Mouse (Mus musculus) midbrain, embryonic 11.5 days (tissue): ENCODE measurements around the gene C2. TPM values are rescaled to one million over a fixed set of nuclear protein-coding genes. Genes with fewer than 3 reads are reported as not detected.

ENCODE experiments used
- ATAC-seq: fragments of 200-750 bp; cut with Nextera tagmentation; 2 replicates; pipeline ENCODE4 v1.8.0; 2017; ENCODE audit warnings: moderate TSS enrichment, moderate library complexity; ENCODE audit not compliant: low FRiP score
- DNase-seq: peaks from one replicate; pipeline ENCODE4 v3.0.0; 2015; ENCODE audit warnings: low spot score; ENCODE audit errors: missing footprints
- H3K27ac ChIP-seq: fragments of 300-500 bp; sonication (generic); 2 replicates; pipeline ENCODE4 v1.5.1; 2014; ENCODE audit warnings: low read depth, low read length
- H3K27me3 ChIP-seq: fragments of 300-500 bp; sonication (generic); 2 replicates; pipeline ENCODE4 v1.6.1; 2014; ENCODE audit warnings: mild to moderate bottlenecking, low read length, moderate library complexity, mixed read lengths; ENCODE audit not compliant: control insufficient read depth, insufficient read depth
- H3K36me3 ChIP-seq: fragments of 300-500 bp; sonication (generic); 2 replicates; pipeline ENCODE4 v1.6.1; 2014; ENCODE audit warnings: mild to moderate bottlenecking, low read length, moderate library complexity, mixed read lengths; ENCODE audit not compliant: control insufficient read depth, insufficient read depth
- H3K4me1 ChIP-seq: fragments of 300-500 bp; sonication (generic); 2 replicates; pipeline ENCODE4 v1.6.1; 2014; ENCODE audit warnings: low read length; ENCODE audit not compliant: control insufficient read depth, insufficient read depth
- H3K4me2 ChIP-seq: fragments of 300-500 bp; sonication (generic); 2 replicates; pipeline ENCODE4 v1.6.1; 2014; ENCODE audit warnings: mild to moderate bottlenecking, moderate library complexity
- H3K4me3 ChIP-seq: fragments of 300-500 bp; sonication (generic); 2 replicates; pipeline ENCODE4 v1.5.1; 2014; ENCODE audit warnings: low read depth, low read length
- H3K9ac ChIP-seq: fragments of 300-500 bp; sonication (generic); 2 replicates; pipeline ENCODE4 v1.6.1; 2014; ENCODE audit warnings: low read length
- H3K9me3 ChIP-seq: fragments of 300-500 bp; sonication (generic); 2 replicates; pipeline ENCODE4 v1.6.1; 2016; ENCODE audit warnings: low read length; ENCODE audit not compliant: control insufficient read depth
- WGBS: fragments of 180-500 bp; shearing (Covaris S2); extraction: QIAGEN DNeasy Blood & Tissue Kit; methylation state at CpG from one replicate; pipeline ENCODE4 v1.1.7; 2014; 5-methylcytosine and 5-hydroxymethylcytosine counted together
- polyA plus RNA-seq: library from polyadenylated mRNA; unstranded; fragments of >200 nt; fragmentation: Nextera tagmentation; extraction: Ambion mirVana; gene quantifications from 2 replicates; pipeline ENCODE4 v1.2.1, GENCODE M21; 2014

The C2 gene
- polyA plus RNA-seq, 1 experiment from 2014 or later, result 0.83 TPM

- Histone ChIP-seq H3K9ac (no peak overlapping the region), H3K27ac (no peak overlapping the region), H3K4me2 (no peak overlapping the region), H3K36me3 (peaks cover 8% of the 10 kb centered on the region), H3K4me3 (no peak overlapping the region), H3K9me3 (no peaks in the 10 kb centered on the region), H3K27me3 (no peaks in the 10 kb centered on the region), H3K4me1 (peaks cover 16% of the 10 kb centered on the region)
- 94% methylated on average over 2 of the region's 2 CpGs for WGBS
- DNase-seq (no peak), ATAC-seq (no peak)
These were observed 6.7 kb downstream of the C2 start for GRCm38 (mm10) chr17:34891377-34891776.

GRCm38 (mm10) chr17:34890074-34890743 lies 7.9 kb downstream of the C2 start:
- ATAC-seq, result no peak
- H3K27me3 ChIP-seq, result no peaks in the 10 kb centered on the region
- H3K36me3 ChIP-seq, result no peaks in the 10 kb centered on the region
- no peak overlapping the region for H3K4me3 ChIP-seq
- peaks cover 7% of the 10 kb centered on the region for H3K4me1 ChIP-seq
- no peak overlapping the region for H3K9ac ChIP-seq
- DNase-seq, result no peak
- WGBS, result 92% methylated on average over 12 of the region's 12 CpGs
- no peaks in the 10 kb centered on the region for H3K9me3 ChIP-seq
- no peak overlapping the region for H3K27ac ChIP-seq
- H3K4me2 ChIP-seq, result no peak overlapping the region

- Histone ChIP-seq H3K27me3 (no peaks in the 10 kb centered on the region), H3K9me3 (no peaks in the 10 kb centered on the region), H3K9ac (no peak overlapping the region), H3K4me2 (no peak overlapping the region), H3K36me3 (no peaks in the 10 kb centered on the region), H3K4me1 (no peaks in the 10 kb centered on the region), H3K27ac (no peak overlapping the region), H3K4me3 (no peak overlapping the region)
- WGBS, result 88% methylated on average over 5 of the region's 5 CpGs
- no peak for ATAC-seq
- no peak for DNase-seq
These were observed 10.1 kb downstream of the C2 start for GRCm38 (mm10) chr17:34887942-34888341.

GRCm38 (mm10) chr17:34885615-34886014 lies 12.4 kb downstream of the C2 start:
- no peak for DNase-seq
- H3K9ac ChIP-seq, result no peak overlapping the region
- 90% methylated on average over 3 of the region's 3 CpGs for WGBS
- no peaks in the 10 kb centered on the region for H3K27me3 ChIP-seq
- no peaks in the 10 kb centered on the region for H3K9me3 ChIP-seq
- H3K36me3 ChIP-seq, result no peaks in the 10 kb centered on the region
- H3K4me3 ChIP-seq, result no peak overlapping the region
- H3K4me2 ChIP-seq, result no peak overlapping the region
- ATAC-seq, result no peak
- H3K4me1 ChIP-seq, result no peaks in the 10 kb centered on the region
- H3K27ac ChIP-seq, result no peak overlapping the region

GRCm38 (mm10) chr17:34884704-34885103 lies 13.4 kb downstream of the C2 start:
- DNase-seq, result no peak
- no peaks in the 10 kb centered on the region for H3K27me3 ChIP-seq
- no peaks in the 10 kb centered on the region for H3K9me3 ChIP-seq
- H3K4me3 ChIP-seq, result no peak overlapping the region
- no peak for ATAC-seq
- 93% methylated on average over 6 of the region's 6 CpGs for WGBS
- no peak overlapping the region for H3K9ac ChIP-seq
- no peak overlapping the region for H3K27ac ChIP-seq
- H3K4me2 ChIP-seq, result no peak overlapping the region
- no peaks in the 10 kb centered on the region for H3K36me3 ChIP-seq
- H3K4me1 ChIP-seq, result no peaks in the 10 kb centered on the region

- ATAC-seq, result no peak
- DNase-seq, result no peak
- Histone ChIP-seq H3K4me3 (no peak overlapping the region), H3K36me3 (no peaks in the 10 kb centered on the region), H3K9me3 (no peaks in the 10 kb centered on the region), H3K27ac (no peak overlapping the region), H3K9ac (no peak overlapping the region), H3K4me2 (no peak overlapping the region), H3K27me3 (no peaks in the 10 kb centered on the region), H3K4me1 (no peaks in the 10 kb centered on the region)
- 67% methylated on average over 3 of the region's 3 CpGs for WGBS
These were observed 14.7 kb downstream of the C2 start for GRCm38 (mm10) chr17:34883332-34883731.

GRCm38 (mm10) chr17:34881683-34882310 lies 16.3 kb downstream of the C2 start, which contains the start of gene Gm20547:
Gene Gm20547 (minus strand): TSS chr17:34882042.
- Histone ChIP-seq H3K9me3 (no peaks in the 10 kb centered on the region), H3K4me2 (no peak within 1 kb of the TSS), H3K9ac (peak within 1 kb of the TSS; percentile 9; the same call in 1 of the 2 replicates), H3K4me1 (no peaks in the 10 kb centered on the region), H3K4me3 (no peak within 1 kb of the TSS), H3K27ac (no peak within 1 kb of the TSS), H3K27me3 (no peaks in the 10 kb centered on the region), H3K36me3 (no peaks in the 10 kb centered on the region)
- 9% methylated on average over 15 of the region's 15 CpGs for WGBS
- no peak for ATAC-seq
- no peak for DNase-seq

- H3K4me1 ChIP-seq, result no peaks in the 10 kb centered on the region
- no peak overlapping the region for H3K9ac ChIP-seq
- no peaks in the 10 kb centered on the region for H3K9me3 ChIP-seq
- H3K27me3 ChIP-seq, result no peaks in the 10 kb centered on the region
- DNase-seq, result no peak
- H3K4me2 ChIP-seq, result no peak overlapping the region
- no peak overlapping the region for H3K4me3 ChIP-seq
- H3K36me3 ChIP-seq, result no peaks in the 10 kb centered on the region
- H3K27ac ChIP-seq, result no peak overlapping the region
- ATAC-seq, result no peak
These were observed 16.9 kb downstream of the C2 start for GRCm38 (mm10) chr17:34881166-34881565.

- Histone ChIP-seq H3K4me2 (no peak within 1 kb of the TSS), H3K36me3 (no peaks in the 10 kb centered on the region), H3K27ac (no peak within 1 kb of the TSS), H3K9me3 (no peaks in the 10 kb centered on the region), H3K27me3 (no peaks in the 10 kb centered on the region), H3K4me1 (no peaks in the 10 kb centered on the region), H3K4me3 (no peak within 1 kb of the TSS), H3K9ac (no peak within 1 kb of the TSS)
- no peak for DNase-seq
- ATAC-seq, result no peak
- WGBS, result 74% methylated on average over 11 of the region's 11 CpGs
These were observed 18.7 kb downstream of the C2 start, which contains the start of gene Zbtb12 for GRCm38 (mm10) chr17:34879336-34879879. Gene Zbtb12 (plus strand): TSS chr17:34879483.
